Mouse (Mus musculus): ENCODE results near the gene Pax2. TPM values are rescaled to one million over a fixed set of nuclear protein-coding genes. Genes with fewer than 3 reads are reported as not detected.

The Pax2 gene
- total and polyA plus RNA-seq, 2 experiments from 2014 or later = 0.19 to 0.77 TPM

DNA sequence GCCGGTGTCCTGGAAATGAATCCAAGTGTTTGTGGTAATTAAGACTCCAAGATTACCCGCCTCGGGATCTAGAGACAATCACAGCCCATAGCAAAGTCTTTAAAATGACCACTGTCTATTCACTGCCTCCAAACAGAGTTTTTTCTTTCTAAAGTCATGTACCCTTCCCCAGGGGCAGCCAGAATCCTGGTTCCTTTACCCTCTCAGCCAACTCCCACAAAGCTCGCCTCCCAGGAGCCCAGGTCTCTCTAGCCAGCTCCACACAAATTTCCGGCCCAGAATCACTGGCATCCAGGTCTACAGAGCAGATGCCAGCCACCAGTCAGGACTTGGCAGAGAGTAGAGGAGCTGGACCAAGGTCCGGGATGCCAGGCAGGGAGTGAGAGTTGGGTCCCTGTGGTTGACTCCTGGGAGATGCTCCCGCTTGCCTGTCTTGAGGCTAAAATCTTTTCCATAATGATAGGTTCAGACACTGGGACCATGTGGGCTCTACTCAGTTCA is 6.3 kb downstream of the Pax2 start:
- H3K4me3 ChIP-seq (ENCODE audit: low read depth, low read length) = no peak overlapping the region
- no peaks in the 10 kb centered on the region for H3K4me1 ChIP-seq (ENCODE audit: insufficient read depth, low read length)
- DNase-seq (ENCODE audit: low spot score) (no peak), ATAC-seq (ENCODE audit: low FRiP score) (no peak)
- peaks cover 66% of the 10 kb centered on the region for H3K27me3 ChIP-seq (ENCODE audit: insufficient read depth, low read length)
- H3K9me3 ChIP-seq (ENCODE audit: low read length) = no peaks in the 10 kb centered on the region
- H3K4me2 ChIP-seq (ENCODE audit: low read depth, low read length, poor library complexity, severe bottlenecking) = no peak overlapping the region
- no peak overlapping the region for H3K27ac ChIP-seq (ENCODE audit: low read depth, low read length)
- H3K9ac ChIP-seq (replicated peaks; ENCODE audit: low read length, poor library complexity, severe bottlenecking) = no peak overlapping the region
- no peaks in the 10 kb centered on the region for H3K36me3 ChIP-seq (ENCODE audit: insufficient read depth, low read length)
- no peak for TF ChIP-seq CTCF (IDR thresholded peaks at IDR 0.05)
- 73% methylated on average over 7 of the region's 7 CpGs for WGBS

DNA sequence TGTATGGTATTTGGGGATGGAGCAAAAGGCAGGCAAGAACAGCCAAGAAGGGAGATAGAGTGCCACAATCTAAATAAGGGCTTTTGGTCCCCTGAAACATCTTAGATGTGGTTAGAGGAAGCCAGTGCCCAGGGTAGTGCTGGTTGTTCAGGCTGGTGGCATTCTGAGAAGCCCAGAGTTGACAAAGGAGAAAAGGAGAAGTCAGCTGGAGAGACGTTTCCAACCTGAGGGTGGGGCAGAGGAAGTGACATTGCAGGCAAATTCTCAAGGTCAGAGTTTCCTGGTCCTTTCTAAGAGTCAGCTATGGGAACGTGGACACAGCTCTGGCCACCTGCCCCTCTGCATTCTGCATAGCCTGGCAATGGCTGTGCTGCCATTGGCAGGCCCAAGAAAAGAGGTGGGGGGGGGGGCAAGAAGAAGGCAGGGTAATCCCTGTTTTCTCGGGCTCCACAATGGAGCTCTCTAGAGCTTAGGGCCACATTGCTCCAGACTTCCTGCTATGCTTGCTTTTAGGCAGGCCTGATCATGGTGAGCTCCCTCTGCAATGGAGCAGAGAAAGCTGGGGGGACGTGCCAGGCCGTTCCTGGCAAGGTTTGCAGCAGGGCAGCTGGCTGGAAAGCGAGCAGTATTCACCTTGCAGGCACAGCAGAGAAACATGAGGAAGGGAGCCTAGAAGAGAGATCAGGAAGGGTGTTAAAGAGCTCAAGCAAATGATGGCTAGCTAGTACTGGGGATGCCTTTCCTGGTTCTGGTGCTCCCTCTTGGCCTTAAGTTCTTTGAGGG is 14.6 kb downstream of the Pax2 start:
- DNase-seq (ENCODE audit: low spot score) = no peak
- H3K27ac ChIP-seq (ENCODE audit: low read depth, low read length) = no peak overlapping the region
- peaks cover 13% of the 10 kb centered on the region for H3K27me3 ChIP-seq (ENCODE audit: insufficient read depth, low read length)
- H3K9ac ChIP-seq (replicated peaks; ENCODE audit: low read length, poor library complexity, severe bottlenecking) = no peak overlapping the region
- no peaks in the 10 kb centered on the region for H3K9me3 ChIP-seq (ENCODE audit: low read length)
- H3K4me3 ChIP-seq (ENCODE audit: low read depth, low read length) = no peak overlapping the region
- ATAC-seq (ENCODE audit: low FRiP score) = no peak
- no peak overlapping the region for H3K4me2 ChIP-seq (ENCODE audit: low read depth, low read length, poor library complexity, severe bottlenecking)
- 55% methylated on average over 6 of the region's 6 CpGs for WGBS
- H3K36me3 ChIP-seq (ENCODE audit: insufficient read depth, low read length) = no peaks in the 10 kb centered on the region
- no peaks in the 10 kb centered on the region for H3K4me1 ChIP-seq (ENCODE audit: insufficient read depth, low read length)
- TF ChIP-seq CTCF (IDR thresholded peaks at IDR 0.05) = no peak

DNA sequence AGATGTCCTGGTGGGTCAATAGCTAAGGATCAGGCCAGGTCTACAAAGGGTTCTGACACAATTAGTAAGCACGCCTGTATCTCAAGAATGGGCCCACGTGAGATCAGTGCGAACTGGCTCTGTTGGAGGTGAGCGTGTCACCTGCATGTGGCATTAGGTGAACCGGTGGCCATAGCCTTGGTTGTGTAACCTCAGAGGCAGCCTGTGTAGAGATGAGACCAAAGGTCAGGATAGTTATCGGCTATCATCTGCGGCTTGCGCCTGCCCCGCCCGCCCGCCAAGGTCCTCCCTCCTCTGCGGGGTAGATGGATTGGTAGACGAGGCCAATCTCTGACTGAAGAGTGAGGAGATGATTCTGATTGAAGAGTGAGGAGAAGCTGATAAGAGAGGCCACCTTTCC is 15.7 kb downstream of the Pax2 start:
- Histone ChIP-seq H3K4me2 (ENCODE audit: low read depth, low read length, poor library complexity, severe bottlenecking) (no peak overlapping the region), H3K9me3 (ENCODE audit: low read length) (no peaks in the 10 kb centered on the region), H3K4me1 (ENCODE audit: insufficient read depth, low read length) (no peaks in the 10 kb centered on the region), H3K36me3 (ENCODE audit: insufficient read depth, low read length) (no peaks in the 10 kb centered on the region), H3K9ac (replicated peaks; ENCODE audit: low read length, poor library complexity, severe bottlenecking) (no peak overlapping the region), H3K27ac (ENCODE audit: low read depth, low read length) (no peak overlapping the region), H3K27me3 (ENCODE audit: insufficient read depth, low read length) (peaks cover 11% of the 10 kb centered on the region), H3K4me3 (ENCODE audit: low read depth, low read length) (no peak overlapping the region)
- ATAC-seq (ENCODE audit: low FRiP score) = no peak
- TF ChIP-seq CTCF (IDR thresholded peaks at IDR 0.05) = no peak
- whole genome bisulfite sequencing = 93% methylated on average over 13 of the region's 13 CpGs
- no peak for DNase-seq (ENCODE audit: low spot score)

DNA sequence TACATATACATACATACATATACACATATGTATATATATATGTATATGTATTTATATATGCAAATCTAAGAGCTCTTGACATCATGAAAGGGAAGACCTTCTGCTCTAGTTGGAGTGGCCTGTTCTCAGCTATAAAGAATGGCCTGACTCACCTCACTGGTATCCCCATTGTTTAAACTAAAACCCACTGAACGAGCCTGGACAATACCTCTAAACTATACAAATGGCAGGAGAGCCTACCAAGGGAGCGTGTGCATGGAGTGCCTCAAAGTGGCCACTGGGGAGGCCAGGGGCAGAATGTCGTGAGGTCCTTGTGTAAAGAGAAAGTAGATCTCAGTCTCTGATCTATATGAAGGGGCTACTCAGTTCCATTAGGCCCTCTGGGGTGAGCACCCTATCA is 26.1 kb downstream of the Pax2 start:
- WGBS = 72% methylated on average over 3 of the region's 3 CpGs
- H3K4me3 ChIP-seq (ENCODE audit: low read depth, low read length) = no peak overlapping the region
- no peaks in the 10 kb centered on the region for H3K27me3 ChIP-seq (ENCODE audit: insufficient read depth, low read length)
- ATAC-seq (ENCODE audit: low FRiP score) (no peak), DNase-seq (ENCODE audit: low spot score) (no peak)
- H3K4me1 ChIP-seq (ENCODE audit: insufficient read depth, low read length) = no peaks in the 10 kb centered on the region
- H3K9me3 ChIP-seq (ENCODE audit: low read length) = no peaks in the 10 kb centered on the region
- H3K4me2 ChIP-seq (ENCODE audit: low read depth, low read length, poor library complexity, severe bottlenecking) = no peak overlapping the region
- no peak overlapping the region for H3K9ac ChIP-seq (replicated peaks; ENCODE audit: low read length, poor library complexity, severe bottlenecking)
- no peaks in the 10 kb centered on the region for H3K36me3 ChIP-seq (ENCODE audit: insufficient read depth, low read length)
- no peak for TF ChIP-seq CTCF (IDR thresholded peaks at IDR 0.05)
- no peak overlapping the region for H3K27ac ChIP-seq (ENCODE audit: low read depth, low read length)

DNA sequence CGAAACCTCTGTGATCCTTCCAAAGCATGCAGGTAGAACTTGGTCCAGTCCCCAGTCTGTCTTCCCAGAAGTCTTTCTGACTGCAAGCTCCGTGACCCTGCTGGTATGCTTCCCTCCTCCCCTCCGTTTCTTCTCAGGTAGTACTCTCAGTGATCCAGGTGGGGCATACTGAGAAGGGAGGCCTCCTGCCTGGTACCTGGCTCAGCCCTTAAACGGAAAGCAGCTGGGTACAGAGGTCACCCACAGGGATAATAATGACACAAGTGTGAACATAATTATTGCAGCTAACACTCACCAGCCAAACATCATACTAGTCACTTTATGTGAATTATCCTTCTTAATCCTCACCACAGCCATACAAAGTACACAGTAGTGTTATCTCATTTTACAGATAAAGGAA is 28.5 kb downstream of the Pax2 start:
- no peak for ATAC-seq (ENCODE audit: low FRiP score)

DNA sequence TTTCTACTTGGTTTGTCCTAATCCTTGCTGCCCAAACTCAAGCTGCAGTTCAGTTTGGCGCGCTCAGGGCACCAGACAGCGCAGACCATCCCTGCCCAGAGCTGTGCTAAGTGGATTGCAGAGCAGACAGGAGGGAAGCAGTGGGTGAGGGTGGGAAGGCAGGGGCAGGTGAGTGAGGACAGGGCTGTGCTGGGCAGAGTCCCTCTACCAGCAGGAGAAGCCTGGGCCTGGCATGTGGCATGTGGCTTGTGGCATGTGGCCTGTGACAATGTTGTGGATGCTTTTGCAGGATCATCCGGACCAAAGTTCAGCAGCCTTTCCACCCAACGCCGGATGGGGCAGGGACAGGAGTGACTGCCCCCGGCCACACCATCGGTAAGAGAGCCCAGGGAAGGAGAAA is 32.6 kb downstream of the Pax2 start:
- no peak for ATAC-seq (ENCODE audit: low FRiP score)
- Histone ChIP-seq H3K4me2 (ENCODE audit: low read depth, low read length, poor library complexity, severe bottlenecking) (no peak overlapping the region), H3K4me3 (ENCODE audit: low read depth, low read length) (no peak overlapping the region), H3K9ac (replicated peaks; ENCODE audit: low read length, poor library complexity, severe bottlenecking) (no peak overlapping the region), H3K36me3 (ENCODE audit: insufficient read depth, low read length) (no peaks in the 10 kb centered on the region), H3K4me1 (ENCODE audit: insufficient read depth, low read length) (no peaks in the 10 kb centered on the region), H3K9me3 (ENCODE audit: low read length) (no peaks in the 10 kb centered on the region), H3K27me3 (ENCODE audit: insufficient read depth, low read length) (0 out of 2 replicates have a peak, but pooled peaks cover 3% of the 10 kb centered on the region), H3K27ac (ENCODE audit: low read depth, low read length) (no peak overlapping the region)
- no peak for TF ChIP-seq CTCF (IDR thresholded peaks at IDR 0.05)
- 94% methylated on average over 8 of the region's 8 CpGs for WGBS
- no peak for DNase-seq (ENCODE audit: low spot score)

More for the DNA sequence above, 28.5 kb downstream of the Pax2 start:
- no peak overlapping the region for H3K9ac ChIP-seq (replicated peaks; ENCODE audit: low read length, poor library complexity, severe bottlenecking)
- DNase-seq (ENCODE audit: low spot score) = no peak
- no peaks in the 10 kb centered on the region for H3K4me1 ChIP-seq (ENCODE audit: insufficient read depth, low read length)
- no peak for TF ChIP-seq CTCF (IDR thresholded peaks at IDR 0.05)
- H3K4me2 ChIP-seq (ENCODE audit: low read depth, low read length, poor library complexity, severe bottlenecking) = no peak overlapping the region
- H3K9me3 ChIP-seq (ENCODE audit: low read length) = no peaks in the 10 kb centered on the region
- no peak overlapping the region for H3K4me3 ChIP-seq (ENCODE audit: low read depth, low read length)
- H3K27me3 ChIP-seq (ENCODE audit: insufficient read depth, low read length) = no peaks in the 10 kb centered on the region
- no peaks in the 10 kb centered on the region for H3K36me3 ChIP-seq (ENCODE audit: insufficient read depth, low read length)
- 70% methylated on average over 4 of the region's 4 CpGs for WGBS
- H3K27ac ChIP-seq (ENCODE audit: low read depth, low read length) = no peak overlapping the region

Measured in midbrain, postnatal 0 days (tissue).